Mouse (Mus musculus) ovary, postnatal 36 days (tissue): ENCODE results near the gene Cdc42ep4.
A peak's percentile ranks its signal among the peaks of the same experiment; 100 is the strongest.

Experiments
- DNase-seq: peaks from one replicate; pipeline ENCODE4 v3.0.0; 2022; ENCODE audit warnings: low spot score, mixed read lengths

Cdc42ep4 gene

GRCm38 (mm10) chr11:113749749-113750351 lies 1.8 kb downstream of the Cdc42ep4 start:
- peak; percentile 36 for DNase-seq

GRCm38 (mm10) chr11:113748797-113749521 lies 2.7 kb downstream of the Cdc42ep4 start:
- peak; percentile 52 for DNase-seq

GRCm38 (mm10) chr11:113747725-113748380 lies 3.8 kb downstream of the Cdc42ep4 start:
- no peak for DNase-seq

GRCm38 (mm10) chr11:113747056-113747455 lies 4.6 kb downstream of the Cdc42ep4 start:
- DNase-seq: no peak

GRCm38 (mm10) chr11:113745961-113746360 lies 5.7 kb downstream of the Cdc42ep4 start:
- DNase-seq: no peak

GRCm38 (mm10) chr11:113742998-113743397 lies 8.7 kb downstream of the Cdc42ep4 start:
- DNase-seq: no peak

- no peak for DNase-seq
Measured at GRCm38 (mm10) chr11:113740100-113740499, 11.6 kb downstream of the Cdc42ep4 start.

GRCm38 (mm10) chr11:113739213-113739612 lies 12.5 kb downstream of the Cdc42ep4 start:
- DNase-seq: peak; percentile 56

- DNase-seq: no peak
Measured at GRCm38 (mm10) chr11:113737912-113738311, 13.8 kb downstream of the Cdc42ep4 start.

GRCm38 (mm10) chr11:113737553-113737854 lies 14.2 kb downstream of the Cdc42ep4 start:
- DNase-seq: no peak

- DNase-seq: no peak
Measured at GRCm38 (mm10) chr11:113736848-113737552, 14.7 kb downstream of the Cdc42ep4 start.

GRCm38 (mm10) chr11:113735151-113735550 lies 16.5 kb downstream of the Cdc42ep4 start:
- no peak for DNase-seq

- no peak for DNase-seq
Measured at GRCm38 (mm10) chr11:113733631-113734364, 17.9 kb downstream of the Cdc42ep4 start.

GRCm38 (mm10) chr11:113731945-113732612 lies 19.6 kb downstream of the Cdc42ep4 start:
- no peak for DNase-seq

GRCm38 (mm10) chr11:113730879-113731278 lies 20.8 kb downstream of the Cdc42ep4 start:
- DNase-seq: no peak

- no peak for DNase-seq
Measured at GRCm38 (mm10) chr11:113729917-113730316, 21.8 kb downstream of the Cdc42ep4 start.

- DNase-seq: no peak
Measured at GRCm38 (mm10) chr11:113729239-113729638, 22.4 kb downstream of the Cdc42ep4 start.

GRCm38 (mm10) chr11:113727992-113728391 lies 23.7 kb downstream of the Cdc42ep4 start:
- DNase-seq: no peak

GRCm38 (mm10) chr11:113726994-113727888 lies 24.4 kb downstream of the Cdc42ep4 start:
- DNase-seq: no peak
